Mouse (Mus musculus) CH12.LX (cell line): ENCODE measurements at regions not wholly inside any gene's neighbourhood (a gene's known extent, or its start where the extent isn't known, plus 50 kb on each side); places are given as distances from the start of the nearest gene placed in this dataset.
A peak's percentile ranks its signal among the peaks of the same experiment; 100 is the strongest.

ENCODE experiments used
- DNase-seq: peaks from one replicate; pipeline ENCODE4 v3.0.0-alpha.2; 2013; ENCODE audit errors: extremely low read depth
- H3K27ac ChIP-seq: 2 replicates; pipeline ENCODE4 v1.5.1; 2012; ENCODE audit warnings: low read depth, mild to moderate bottlenecking, control low read depth, moderate library complexity; ENCODE audit not compliant: insufficient read depth
- H3K27me3 ChIP-seq: replicated peaks from 2 replicates; pipeline ENCODE3; 2012; ENCODE audit warnings: inconsistent platforms
- H3K36me3 ChIP-seq, 2 experiments: replicated peaks in 1 of 2; 2 replicates each; pipeline versions ENCODE3 to v1.6.1; 2012; ENCODE audit warnings: inconsistent platforms in 1 of 2, low read length in 1 of 2, mild to moderate bottlenecking in 1 of 2, mixed read lengths in 1 of 2, moderate library complexity in 1 of 2; ENCODE audit not compliant: control insufficient read depth in 1 of 2, insufficient read depth in 1 of 2
- H3K4me1 ChIP-seq, 2 experiments: 2 replicates each; pipeline ENCODE4 v1.6.1; 2012; ENCODE audit warnings: inconsistent platforms in 1 of 2, moderate library complexity in 1 of 2; ENCODE audit not compliant: insufficient read depth in 2 of 2, control insufficient read depth in 1 of 2
- H3K4me2 ChIP-seq: 2 replicates; pipeline ENCODE4 v1.6.1; 2012; ENCODE audit warnings: low read depth, mild to moderate bottlenecking, control low read depth; ENCODE audit not compliant: poor library complexity, insufficient read depth, severe bottlenecking
- H3K4me3 ChIP-seq, 3 experiments: fragments of 150-350 bp in 1 of 3; sonication (generic) in 1 of 3; replicated peaks in 1 of 3; 2 replicates each; pipeline versions ENCODE3 to v1.5.1; 2011 to 2012; ENCODE audit warnings: low read depth in 2 of 3, low read length in 2 of 3, mild to moderate bottlenecking in 2 of 3, moderate library complexity in 2 of 3, control low read depth in 1 of 3, improper control_type of control experiment in 1 of 3, inconsistent platforms in 1 of 3, mixed read lengths in 1 of 3; ENCODE audit not compliant: poor library complexity in 1 of 3
- H3K79me2 ChIP-seq: replicated peaks from 2 replicates; pipeline ENCODE4 v1.6.1; 2012; ENCODE audit warnings: mild to moderate bottlenecking, moderate library complexity; ENCODE audit not compliant: control insufficient read depth, poor library complexity, insufficient read depth, severe bottlenecking; ENCODE audit errors: extremely low read depth
- H3K9ac ChIP-seq: 2 replicates; pipeline ENCODE4 v1.6.1; 2012; ENCODE audit warnings: low read depth, mild to moderate bottlenecking, control low read depth, moderate library complexity; ENCODE audit not compliant: insufficient read depth
- H3K9me3 ChIP-seq: replicated peaks from 2 replicates; pipeline ENCODE3; 2012; ENCODE audit warnings: low read length, inconsistent platforms, mixed read lengths
- CTCF ChIP-seq, 2 experiments: IDR thresholded peaks in 1 of 2; conservative IDR thresholded peaks in 1 of 2; 2 replicates each; pipeline ENCODE4 v1.5.1; 2011 to 2012; ENCODE audit warnings: low read depth in 2 of 2, low read length in 2 of 2, improper control_type of control experiment in 1 of 2, inconsistent platforms in 1 of 2, mild to moderate bottlenecking in 1 of 2, moderate library complexity in 1 of 2
- E2F4 ChIP-seq: IDR thresholded peaks from 2 replicates; pipeline ENCODE4 v1.6.1; 2011; ENCODE audit warnings: low read depth, low read length, improper control_type of control experiment; ENCODE audit not compliant: insufficient replicate concordance
- EP300 ChIP-seq: IDR thresholded peaks from 2 replicates; pipeline ENCODE4 v1.6.1; 2011; ENCODE audit warnings: low read length, improper control_type of control experiment
- ETS1 ChIP-seq: conservative IDR thresholded peaks from 2 replicates; pipeline ENCODE4 v1.6.1; 2012; ENCODE audit warnings: low read depth, mild to moderate bottlenecking, inconsistent platforms, low read length, improper control_type of control experiment, moderate library complexity
- GABPA ChIP-seq: IDR thresholded peaks from 2 replicates; pipeline ENCODE4 v1.6.1; 2012; ENCODE audit warnings: low read depth, low read length, improper control_type of control experiment, inconsistent platforms; ENCODE audit not compliant: insufficient replicate concordance
- JUND ChIP-seq: conservative IDR thresholded peaks from 2 replicates; pipeline ENCODE4 v1.6.1; 2011; ENCODE audit warnings: low read depth, low read length, improper control_type of control experiment
- KAT2A ChIP-seq: IDR thresholded peaks from 2 replicates; pipeline ENCODE4 v1.6.1; 2012; ENCODE audit warnings: low read length, improper control_type of control experiment, inconsistent platforms; ENCODE audit not compliant: insufficient replicate concordance
- MAFK ChIP-seq: IDR thresholded peaks from 2 replicates; pipeline ENCODE4 v1.6.1; 2011; ENCODE audit warnings: low read length, improper control_type of control experiment; ENCODE audit not compliant: insufficient replicate concordance
- MAX ChIP-seq: IDR thresholded peaks from 2 replicates; pipeline ENCODE4 v1.6.1; 2011; ENCODE audit warnings: low read length, improper control_type of control experiment
- MEF2A ChIP-seq: IDR thresholded peaks from 2 replicates; pipeline ENCODE4 v1.6.1; 2014; ENCODE audit warnings: low read depth, mild to moderate bottlenecking, inconsistent platforms, low read length, improper control_type of control experiment, borderline replicate concordance
- MYC ChIP-seq: IDR thresholded peaks from 2 replicates; pipeline ENCODE4 v1.6.1; 2011; ENCODE audit warnings: low read depth, mild to moderate bottlenecking, improper control_type of control experiment, low read length
- NRF1 ChIP-seq: IDR thresholded peaks from 2 replicates; pipeline ENCODE4 v1.6.1; 2014; ENCODE audit warnings: low read depth, mild to moderate bottlenecking, inconsistent platforms, low read length, improper control_type of control experiment, moderate library complexity
- PAX5 ChIP-seq: IDR thresholded peaks from 2 replicates; pipeline ENCODE4 v1.6.1; 2012; ENCODE audit warnings: low read length, inconsistent platforms, mixed read lengths
- POLR2AphosphoS2 ChIP-seq: IDR thresholded peaks from 2 replicates; pipeline ENCODE4 v1.6.1; 2011; ENCODE audit warnings: low read depth, low read length, improper control_type of control experiment
- RAD21 ChIP-seq: IDR thresholded peaks from 2 replicates; pipeline ENCODE4 v1.6.1; 2011; ENCODE audit warnings: low read depth, mild to moderate bottlenecking, low read length, improper control_type of control experiment, moderate library complexity
- TBP ChIP-seq: conservative IDR thresholded peaks from 2 replicates; pipeline ENCODE4 v1.6.1; 2011; ENCODE audit warnings: low read depth, low read length, improper control_type of control experiment
- TCF12 ChIP-seq: IDR thresholded peaks from 2 replicates; pipeline ENCODE4 v1.6.1; 2014; ENCODE audit warnings: low read depth, mild to moderate bottlenecking, inconsistent platforms, low read length, improper control_type of control experiment
- UBTF ChIP-seq: IDR thresholded peaks from 2 replicates; pipeline ENCODE4 v1.6.1; 2012; ENCODE audit warnings: low read depth, mild to moderate bottlenecking, inconsistent platforms, low read length, improper control_type of control experiment, moderate library complexity
- USF1 ChIP-seq: IDR thresholded peaks from 2 replicates; pipeline ENCODE4 v1.6.1; 2014; ENCODE audit warnings: low read depth, mild to moderate bottlenecking, inconsistent platforms, low read length, improper control_type of control experiment
- USF2 ChIP-seq: conservative IDR thresholded peaks from 2 replicates; pipeline ENCODE4 v1.6.1; 2011; ENCODE audit warnings: low read depth, low read length, improper control_type of control experiment
- ZC3H11A ChIP-seq: IDR thresholded peaks from 2 replicates; pipeline ENCODE4 v1.6.1; 2012; ENCODE audit warnings: low read depth, mild to moderate bottlenecking, inconsistent platforms, low read length, improper control_type of control experiment
- ZMIZ1 ChIP-seq: IDR thresholded peaks from 2 replicates; pipeline ENCODE4 v1.6.1; 2012; ENCODE audit warnings: low read depth, mild to moderate bottlenecking, inconsistent platforms, low read length, improper control_type of control experiment
- ZNF384 ChIP-seq: IDR thresholded peaks from 2 replicates; pipeline ENCODE4 v1.6.1; 2012; ENCODE audit warnings: low read depth, low read length, improper control_type of control experiment, inconsistent platforms
- dilution Hi-C: fragments of 300-500 bp; cut with MboI; formaldehyde crosslinking; loops from 2 replicates; pipeline ENCODE4 v1.14.3; 2020; ENCODE audit warnings: low sequenced_read_pairs; ENCODE audit not compliant: extremely low pct_unique_long_range_greater_than_20kb, extremely low pct_ligation_motif_present
- in situ Hi-C: fragments of 300-500 bp; cut with MboI; formaldehyde crosslinking; loops from 3 replicates; pipeline ENCODE4 v1.14.3; 2019; ENCODE audit warnings: low sequenced_read_pairs, low pct_ligation_motif_present, low pct_unique_long_range_greater_than_20kb, mixed read lengths

- Histone ChIP-seq H3K9me3 (no peaks in the 10 kb centered on the region), H3K9ac (no peak overlapping the region), H3K4me1 (no peaks in the 10 kb centered on the region), H3K79me2 (no peaks in the 10 kb centered on the region), H3K4me3 (no peak overlapping the region), H3K4me2 (no peak overlapping the region)
- in situ Hi-C loops (loop anchor here (25.0 kb wide), 1 partner anchor 1495 kb away; no protein-coding TSS in a partner anchor), dilution Hi-C loops (no loop called here)
- DNase-seq: peak; percentile 48
- TF ChIP-seq EP300 (no peak), RAD21 (peak; percentile 47), CTCF (conservative IDR thresholded peaks at IDR 0.05 in 1 of 2, IDR thresholded peaks at IDR 0.05 in 1 of 2; ENCODE audit: low read depth in 2 of 2, low read length in 2 of 2) (peak; percentile 54 to 65)
- TF ChIP-seq, all 38 proteins: peak for 2
- Histone ChIP-seq H3K27ac (no peak overlapping the region), H3K27me3 (no peaks in the 10 kb centered on the region), H3K36me3 (no peaks in the 10 kb centered on the region)
These were observed 263.6 kb downstream of the Pmp22 start for GRCm38 (mm10) chr11:63392378-63392777.

- Histone ChIP-seq H3K79me2 (no peaks in the 10 kb centered on the region), H3K27me3 (no peaks in the 10 kb centered on the region), H3K27ac (no peak overlapping the region), H3K9me3 (no peaks in the 10 kb centered on the region), H3K9ac (no peak overlapping the region), H3K4me3 (no peak overlapping the region), H3K4me1 (no peaks in the 10 kb centered on the region), H3K36me3 (no peaks in the 10 kb centered on the region), H3K4me2 (no peak overlapping the region)
- DNase-seq: no peak
- dilution Hi-C loops (no loop called here), in situ Hi-C loops (loop anchor here (25.0 kb wide), 1 partner anchor 1493 kb away; no protein-coding TSS in a partner anchor)
- TF ChIP-seq ETS1 (no peak), MAX (no peak), TBP (no peak), PAX5 (no peak), KAT2A (no peak), USF2 (no peak), UBTF (no peak), JUND (no peak), ZMIZ1 (no peak), MAFK (no peak), ZNF384 (no peak), TCF12 (no peak), ZC3H11A (no peak), MYC (no peak), NRF1 (no peak), POLR2AphosphoS2 (no peak), E2F4 (no peak), USF1 (no peak), GABPA (no peak), MEF2A (no peak)
These were observed 265.4 kb downstream of the Pmp22 start for GRCm38 (mm10) chr11:63394201-63394600.
